Mouse (Mus musculus): ENCODE data around the gene Zfp92. TPM values are rescaled to one million over a fixed set of nuclear protein-coding genes. Genes with fewer than 3 reads are reported as not detected.

Gene Zfp92
- polyA plus RNA-seq, 1 experiment: not detected

GRCm38 (mm10) chrX:73430036-73430435, 19.1 kb downstream of the Zfp92 start:
- Histone ChIP-seq H3K4me1 (ENCODE audit: control insufficient read depth) (no peaks in the 10 kb centered on the region), H3K9me3 (ENCODE audit: control insufficient read depth, low read length) (no peaks in the 10 kb centered on the region), H3K27me3 (ENCODE audit: control insufficient read depth) (peaks cover 6% of the 10 kb centered on the region; the same call in 1 of the 2 replicates), H3K36me3 (ENCODE audit: control insufficient read depth) (no peaks in the 10 kb centered on the region), H3K4me3 (replicated peaks) (no peak overlapping the region)
- TF ChIP-seq TAL1 (IDR thresholded peaks at IDR 0.05; ENCODE audit: low read length): no peak
- no peak for TF ChIP-seq GATA1 (IDR thresholded peaks at IDR 0.05; ENCODE audit: low read length)

GRCm38 (mm10) chrX:73432850-73433249, 22.0 kb downstream of the Zfp92 start:
- Histone ChIP-seq H3K27me3 (ENCODE audit: control insufficient read depth) (peaks cover 6% of the 10 kb centered on the region; the same call in 1 of the 2 replicates), H3K4me3 (replicated peaks) (no peak overlapping the region), H3K9me3 (ENCODE audit: control insufficient read depth, low read length) (no peaks in the 10 kb centered on the region), H3K4me1 (ENCODE audit: control insufficient read depth) (no peaks in the 10 kb centered on the region), H3K36me3 (ENCODE audit: control insufficient read depth) (peaks cover 12% of the 10 kb centered on the region)
- no peak for TF ChIP-seq GATA1 (IDR thresholded peaks at IDR 0.05; ENCODE audit: low read length)
- no peak for TF ChIP-seq TAL1 (IDR thresholded peaks at IDR 0.05; ENCODE audit: low read length)

- no peak for TF ChIP-seq TAL1 (IDR thresholded peaks at IDR 0.05; ENCODE audit: low read length)
- TF ChIP-seq GATA1 (IDR thresholded peaks at IDR 0.05; ENCODE audit: low read length): no peak
- H3K9me3 ChIP-seq (ENCODE audit: control insufficient read depth, low read length): no peaks in the 10 kb centered on the region
- peaks cover 4% of the 10 kb centered on the region; the same call in 1 of the 2 replicates for H3K27me3 ChIP-seq (ENCODE audit: control insufficient read depth)
- no peak within 1 kb of the TSS for H3K4me3 ChIP-seq (replicated peaks)
- H3K36me3 ChIP-seq (ENCODE audit: control insufficient read depth): peaks cover 12% of the 10 kb centered on the region
- H3K4me1 ChIP-seq (ENCODE audit: control insufficient read depth): no peaks in the 10 kb centered on the region
Measured at GRCm38 (mm10) chrX:73435252-73435651, 24.4 kb downstream of the Zfp92 start, which contains the start of gene Trex2. Gene Trex2 (minus strand): TSS chrX:73435344.

- Histone ChIP-seq H3K36me3 (ENCODE audit: control insufficient read depth) (peaks cover 26% of the 10 kb centered on the region), H3K9me3 (ENCODE audit: control insufficient read depth, low read length) (no peaks in the 10 kb centered on the region), H3K4me3 (replicated peaks) (no peak overlapping the region), H3K27me3 (ENCODE audit: control insufficient read depth) (no peaks in the 10 kb centered on the region), H3K4me1 (ENCODE audit: control insufficient read depth) (no peaks in the 10 kb centered on the region)
- TF ChIP-seq TAL1 (IDR thresholded peaks at IDR 0.05; ENCODE audit: low read length): no peak
Measured at GRCm38 (mm10) chrX:73441428-73441827, 30.5 kb downstream of the Zfp92 start.

GRCm38 (mm10) chrX:73451949-73452348, 41.1 kb downstream of the Zfp92 start:
- TF ChIP-seq GATA1 (IDR thresholded peaks at IDR 0.05; ENCODE audit: low read length) (no peak), TAL1 (IDR thresholded peaks at IDR 0.05; ENCODE audit: low read length) (no peak)
- no peaks in the 10 kb centered on the region for H3K9me3 ChIP-seq (ENCODE audit: control insufficient read depth, low read length)
- H3K4me1 ChIP-seq (ENCODE audit: control insufficient read depth): no peaks in the 10 kb centered on the region
- no peak overlapping the region for H3K4me3 ChIP-seq (replicated peaks)
- no peaks in the 10 kb centered on the region for H3K27me3 ChIP-seq (ENCODE audit: control insufficient read depth)
- peaks cover 29% of the 10 kb centered on the region for H3K36me3 ChIP-seq (ENCODE audit: control insufficient read depth)

GRCm38 (mm10) chrX:73458877-73459392, 48.0 kb downstream of the Zfp92 start, which contains the start of gene Haus7:
Gene Haus7 (minus strand): TSS chrX:73459044.
- no peak for TF ChIP-seq TAL1 (IDR thresholded peaks at IDR 0.05; ENCODE audit: low read length)
- no peak for TF ChIP-seq GATA1 (IDR thresholded peaks at IDR 0.05; ENCODE audit: low read length)
- peaks cover 1% of the 10 kb centered on the region; the same call in 1 of the 2 replicates for H3K36me3 ChIP-seq (ENCODE audit: control insufficient read depth)
- H3K9me3 ChIP-seq (ENCODE audit: control insufficient read depth, low read length): no peaks in the 10 kb centered on the region
- peak within 1 kb of the TSS; percentile 76 for H3K4me3 ChIP-seq (replicated peaks)
- no peaks in the 10 kb centered on the region for H3K27me3 ChIP-seq (ENCODE audit: control insufficient read depth)
- peaks cover 20% of the 10 kb centered on the region for H3K4me1 ChIP-seq (ENCODE audit: control insufficient read depth)

- no peak for TF ChIP-seq TAL1 (IDR thresholded peaks at IDR 0.05; ENCODE audit: low read length)
- no peak for TF ChIP-seq GATA1 (IDR thresholded peaks at IDR 0.05; ENCODE audit: low read length)
- Histone ChIP-seq H3K4me1 (ENCODE audit: control insufficient read depth) (peaks cover 20% of the 10 kb centered on the region), H3K36me3 (ENCODE audit: control insufficient read depth) (no peaks in the 10 kb centered on the region; the same call in 1 of the 2 replicates), H3K9me3 (ENCODE audit: control insufficient read depth, low read length) (peaks cover 3% of the 10 kb centered on the region; the same call in 1 of the 2 replicates), H3K27me3 (ENCODE audit: control insufficient read depth) (no peaks in the 10 kb centered on the region), H3K4me3 (replicated peaks) (no peak overlapping the region)
Measured at GRCm38 (mm10) chrX:73460792-73461191, 49.9 kb downstream of the Zfp92 start.

GRCm38 (mm10) chrX:73465483-73466186, 54.7 kb downstream of the Zfp92 start:
- TF ChIP-seq GATA1 (IDR thresholded peaks at IDR 0.05; ENCODE audit: low read length) (no peak), TAL1 (IDR thresholded peaks at IDR 0.05; ENCODE audit: low read length) (no peak)
- H3K27me3 ChIP-seq (ENCODE audit: control insufficient read depth): peaks cover 3% of the 10 kb centered on the region; the same call in 1 of the 2 replicates

GRCm38 (mm10) chrX:73467446-73468241, 56.7 kb downstream of the Zfp92 start:
- Histone ChIP-seq H3K4me3 (replicated peaks) (no peak overlapping the region), H3K36me3 (ENCODE audit: control insufficient read depth) (no peaks in the 10 kb centered on the region), H3K27me3 (ENCODE audit: control insufficient read depth) (peaks cover 3% of the 10 kb centered on the region; the same call in 1 of the 2 replicates), H3K9me3 (ENCODE audit: control insufficient read depth, low read length) (peaks cover 3% of the 10 kb centered on the region; the same call in 1 of the 2 replicates), H3K4me1 (ENCODE audit: control insufficient read depth) (no peaks in the 10 kb centered on the region)
- TF ChIP-seq TAL1 (IDR thresholded peaks at IDR 0.05; ENCODE audit: low read length): no peak
- TF ChIP-seq GATA1 (IDR thresholded peaks at IDR 0.05; ENCODE audit: low read length): no peak

More at GRCm38 (mm10) chrX:73465483-73466186, 54.7 kb downstream of the Zfp92 start:
- Histone ChIP-seq H3K9me3 (ENCODE audit: control insufficient read depth, low read length) (peaks cover 3% of the 10 kb centered on the region; the same call in 1 of the 2 replicates), H3K4me3 (replicated peaks) (no peak overlapping the region), H3K36me3 (ENCODE audit: control insufficient read depth) (no peaks in the 10 kb centered on the region), H3K4me1 (ENCODE audit: control insufficient read depth) (no peaks in the 10 kb centered on the region)
